Mouse (Mus musculus): ENCODE measurements around the gene Gpr84. TPM values are rescaled to one million over a fixed set of nuclear protein-coding genes. Genes with fewer than 3 reads are reported as not detected.

Gpr84 gene
- polyA plus RNA-seq, 1 experiment from 2014 or later: 0.34 TPM

DNA sequence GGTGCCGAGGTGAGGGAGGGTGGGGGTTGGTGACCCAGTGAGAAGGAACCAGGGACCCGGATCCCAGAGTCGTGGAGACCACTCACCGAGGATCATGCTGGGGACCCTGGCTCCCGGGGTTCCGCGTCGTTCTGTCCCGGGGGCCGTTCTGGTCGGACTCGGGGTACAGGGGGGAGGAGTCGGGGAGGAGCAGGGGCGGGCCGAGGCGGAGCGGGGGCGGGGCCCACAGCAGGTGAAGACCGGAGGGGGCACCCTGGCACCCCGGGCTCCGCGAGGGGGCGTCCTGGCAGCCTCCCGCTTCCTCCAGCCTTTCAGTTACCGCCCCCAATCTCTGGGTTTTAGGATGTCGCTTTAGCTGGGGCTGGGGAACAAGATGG lies 29.5 kb upstream of the Gpr84 start, which contains the start of gene Zfp385a:
Zfp385a (minus strand) TSS at position 133 of the 377 bp plus-strand sequence.
- no peak within 1 kb of the TSS for H3K27ac ChIP-seq (ENCODE audit: low read depth)
- peaks cover 11% of the 10 kb centered on the region for H3K36me3 ChIP-seq (ENCODE audit: control insufficient read depth, insufficient read depth, low read length)
- H3K4me1 ChIP-seq (replicated peaks; ENCODE audit: control insufficient read depth, insufficient read depth, low read length): 0 out of 2 replicates have a peak, but pooled peaks cover 7% of the 10 kb centered on the region
- H3K4me2 ChIP-seq (ENCODE audit: low read length): peak within 1 kb of the TSS; percentile 94
- no peaks in the 10 kb centered on the region for H3K9me3 ChIP-seq (ENCODE audit: control insufficient read depth, low read length)
- H3K27me3 ChIP-seq (replicated peaks; ENCODE audit: control insufficient read depth, insufficient read depth, low read length): peaks cover 34% of the 10 kb centered on the region
- 0% methylated on average over 26 of the region's 26 CpGs for WGBS
- DNase-seq (ENCODE audit: low spot score): peak; percentile 75
- H3K9ac ChIP-seq (ENCODE audit: low read length): peak within 1 kb of the TSS; percentile 20; the same call in 1 of the 2 replicates
- H3K4me3 ChIP-seq (ENCODE audit: low read depth, low read length): peak within 1 kb of the TSS; percentile 52
- peak; percentile 33; the same call in 1 of the 2 replicates for ATAC-seq (replicated peaks; ENCODE audit: low FRiP score, low TSS enrichment, low read depth)

DNA sequence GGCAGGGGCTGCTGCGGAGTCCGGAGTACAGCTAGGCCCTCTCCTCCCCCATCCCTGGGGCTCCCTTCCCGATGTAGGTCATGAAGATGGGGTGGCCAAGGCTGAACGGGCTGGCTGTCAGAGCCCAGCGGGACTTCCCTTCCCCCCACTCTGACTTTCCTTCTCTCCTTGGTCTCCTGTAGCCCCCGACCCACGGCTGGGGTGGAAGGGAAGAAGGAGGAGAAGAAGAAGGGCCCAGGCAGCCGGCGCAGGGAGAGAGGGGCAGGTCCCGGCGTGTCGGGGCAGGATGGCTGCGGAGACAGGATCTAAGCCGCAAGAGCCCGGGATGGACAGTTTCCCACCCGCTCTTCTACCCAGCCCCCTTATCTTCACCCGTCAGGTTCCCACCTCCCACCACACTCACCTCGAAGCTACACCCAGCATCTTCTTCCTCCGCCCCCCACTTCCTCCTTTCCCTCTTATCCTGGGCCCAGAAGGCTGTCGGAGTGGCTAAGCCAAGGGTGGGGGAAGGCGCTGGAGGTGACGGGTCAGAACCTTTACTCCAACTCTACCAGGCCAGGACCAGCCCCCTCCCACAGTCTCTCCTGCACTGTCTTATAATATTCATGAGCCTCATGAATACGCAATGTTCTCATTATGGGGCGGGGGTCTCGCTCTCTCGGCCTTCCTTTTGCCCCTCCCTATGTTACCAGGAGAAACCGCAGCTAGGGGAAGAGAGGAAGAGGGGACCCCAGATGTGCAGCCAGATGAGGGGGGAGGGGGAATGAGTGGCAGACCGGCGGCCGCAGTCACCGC lies 29.0 kb upstream of the Gpr84 start:
- peak overlapping the region; percentile 94 for H3K4me2 ChIP-seq (ENCODE audit: low read length)
- H3K27me3 ChIP-seq (replicated peaks; ENCODE audit: control insufficient read depth, insufficient read depth, low read length): peaks cover 34% of the 10 kb centered on the region
- WGBS: 4% methylated on average over 29 of the region's 31 CpGs
- DNase-seq (ENCODE audit: low spot score) (no peak), ATAC-seq (replicated peaks; ENCODE audit: low FRiP score, low TSS enrichment, low read depth) (peak; percentile 16)
- H3K4me3 ChIP-seq (ENCODE audit: low read depth, low read length): peak overlapping the region; percentile 52
- peaks cover 8% of the 10 kb centered on the region; the same call in 1 of the 2 replicates for H3K4me1 ChIP-seq (replicated peaks; ENCODE audit: control insufficient read depth, insufficient read depth, low read length)
- H3K36me3 ChIP-seq (ENCODE audit: control insufficient read depth, insufficient read depth, low read length): peaks cover 5% of the 10 kb centered on the region; the same call in 1 of the 2 replicates
- peak overlapping the region; percentile 20; the same call in 1 of the 2 replicates for H3K9ac ChIP-seq (ENCODE audit: low read length)
- H3K9me3 ChIP-seq (ENCODE audit: control insufficient read depth, low read length): no peaks in the 10 kb centered on the region
- no peak overlapping the region for H3K27ac ChIP-seq (ENCODE audit: low read depth)

DNA sequence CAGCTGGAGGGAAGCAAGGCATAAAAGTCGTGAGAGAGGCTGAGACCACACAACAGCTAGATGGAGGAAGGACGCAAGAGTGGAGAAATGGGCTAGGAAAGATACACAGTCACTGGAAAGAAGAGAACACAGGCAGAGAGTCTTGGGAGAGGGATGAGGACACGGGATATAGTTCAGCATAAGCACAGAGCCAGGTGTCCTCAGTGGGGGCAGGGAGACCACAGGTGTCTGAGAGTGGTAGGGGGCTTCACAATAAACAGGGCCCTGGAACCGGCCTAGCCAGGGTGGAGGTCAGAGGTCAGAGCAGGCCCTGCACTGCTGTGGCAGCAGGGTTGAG lies 28.4 kb upstream of the Gpr84 start:
- ATAC-seq (replicated peaks; ENCODE audit: low FRiP score, low TSS enrichment, low read depth): no peak
- WGBS: 51% methylated on average over 4 of the region's 4 CpGs
- peaks cover 34% of the 10 kb centered on the region for H3K27me3 ChIP-seq (replicated peaks; ENCODE audit: control insufficient read depth, insufficient read depth, low read length)
- H3K27ac ChIP-seq (ENCODE audit: low read depth): no peak overlapping the region
- no peak for DNase-seq (ENCODE audit: low spot score)
- no peaks in the 10 kb centered on the region for H3K36me3 ChIP-seq (ENCODE audit: control insufficient read depth, insufficient read depth, low read length)
- no peak overlapping the region for H3K4me3 ChIP-seq (ENCODE audit: low read depth, low read length)
- no peaks in the 10 kb centered on the region for H3K9me3 ChIP-seq (ENCODE audit: control insufficient read depth, low read length)
- H3K4me1 ChIP-seq (replicated peaks; ENCODE audit: control insufficient read depth, insufficient read depth, low read length): peaks cover 12% of the 10 kb centered on the region; the same call in 1 of the 2 replicates
- no peak overlapping the region for H3K9ac ChIP-seq (ENCODE audit: low read length)
- H3K4me2 ChIP-seq (ENCODE audit: low read length): peak overlapping the region; percentile 94

DNA sequence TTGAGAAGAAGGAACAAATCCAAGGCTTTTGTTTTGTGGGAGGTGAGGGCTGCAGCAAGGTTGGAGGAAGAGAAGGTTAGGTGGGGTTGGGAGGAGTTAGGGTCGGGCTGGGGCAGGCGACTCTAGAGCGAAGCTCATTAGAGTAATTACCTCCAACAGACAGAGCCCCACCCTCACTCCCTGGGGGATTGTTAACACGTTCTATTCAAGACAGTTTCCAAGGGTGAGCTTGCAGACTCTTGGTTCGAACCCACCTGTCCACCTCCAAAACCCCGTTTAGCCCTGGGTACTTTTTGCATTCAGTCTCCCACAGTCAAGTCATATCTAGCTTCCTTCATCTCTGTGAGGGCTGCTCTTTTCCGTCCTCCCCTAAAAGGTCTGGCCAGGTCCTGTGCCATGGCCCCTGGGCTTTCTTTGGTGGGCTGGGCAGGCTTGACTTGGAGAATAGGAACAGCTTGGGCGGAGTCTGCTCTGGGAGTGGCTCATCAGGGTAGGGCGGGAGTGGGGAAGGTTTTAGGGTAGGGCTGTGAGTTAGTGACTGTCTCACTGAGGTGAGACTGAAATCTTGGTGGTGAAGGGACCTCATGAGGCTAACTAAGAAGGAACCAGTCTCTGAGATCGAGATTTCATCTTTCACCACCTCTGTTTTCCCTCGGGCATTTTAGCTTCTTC lies 26.7 kb upstream of the Gpr84 start:
- Histone ChIP-seq H3K9ac (ENCODE audit: low read length) (no peak overlapping the region), H3K4me1 (replicated peaks; ENCODE audit: control insufficient read depth, insufficient read depth, low read length) (peaks cover 14% of the 10 kb centered on the region; the same call in 1 of the 2 replicates), H3K4me2 (ENCODE audit: low read length) (no peak overlapping the region), H3K9me3 (ENCODE audit: control insufficient read depth, low read length) (no peaks in the 10 kb centered on the region), H3K27ac (ENCODE audit: low read depth) (no peak overlapping the region), H3K36me3 (ENCODE audit: control insufficient read depth, insufficient read depth, low read length) (no peaks in the 10 kb centered on the region), H3K27me3 (replicated peaks; ENCODE audit: control insufficient read depth, insufficient read depth, low read length) (peaks cover 34% of the 10 kb centered on the region), H3K4me3 (ENCODE audit: low read depth, low read length) (no peak overlapping the region)
- DNase-seq (ENCODE audit: low spot score) (no peak), ATAC-seq (replicated peaks; ENCODE audit: low FRiP score, low TSS enrichment, low read depth) (no peak)
- WGBS: 23% methylated on average over 11 of the region's 11 CpGs

DNA sequence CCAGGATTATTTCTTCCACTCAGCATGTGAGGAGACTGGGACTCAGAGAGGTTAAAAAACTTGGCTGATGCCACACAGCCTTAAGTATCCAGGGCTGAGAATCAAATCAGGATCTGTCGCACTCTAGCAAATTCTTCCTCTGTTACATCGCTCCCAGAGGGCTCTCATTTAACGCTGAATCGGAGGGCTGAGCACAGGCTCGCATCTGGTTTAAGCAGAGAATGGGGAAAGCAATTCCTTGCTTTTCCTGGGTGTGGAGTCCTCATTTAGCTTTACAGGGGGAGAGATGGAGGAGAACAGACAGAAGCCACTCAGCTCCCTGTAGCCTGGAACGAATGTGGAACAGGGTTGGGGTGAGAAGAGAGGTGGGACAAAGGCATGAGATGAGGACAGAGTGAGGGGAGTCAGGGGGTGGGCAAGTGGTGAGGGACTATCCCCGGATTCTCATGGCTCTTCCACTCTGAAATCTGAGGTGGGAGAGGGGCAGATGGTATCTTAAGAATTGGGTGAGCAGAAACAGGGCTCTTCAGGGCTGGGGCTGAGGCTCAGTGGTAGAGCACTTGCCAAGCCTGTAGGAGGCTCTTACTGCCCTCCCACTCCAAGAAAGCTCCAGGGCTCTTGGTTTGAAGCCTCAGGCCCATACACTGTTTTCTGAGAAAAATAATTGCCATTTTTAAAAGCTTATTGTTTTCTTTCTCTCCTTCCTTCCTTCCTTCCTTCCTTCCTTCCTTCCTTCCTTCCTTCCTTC lies 25.2 kb upstream of the Gpr84 start:
- 35% methylated on average over 7 of the region's 7 CpGs for WGBS
- Histone ChIP-seq H3K27me3 (replicated peaks; ENCODE audit: control insufficient read depth, insufficient read depth, low read length) (peaks cover 23% of the 10 kb centered on the region), H3K27ac (ENCODE audit: low read depth) (no peak overlapping the region), H3K9me3 (ENCODE audit: control insufficient read depth, low read length) (no peaks in the 10 kb centered on the region), H3K4me3 (ENCODE audit: low read depth, low read length) (no peak overlapping the region), H3K4me1 (replicated peaks; ENCODE audit: control insufficient read depth, insufficient read depth, low read length) (peaks cover 14% of the 10 kb centered on the region; the same call in 1 of the 2 replicates), H3K4me2 (ENCODE audit: low read length) (no peak overlapping the region), H3K9ac (ENCODE audit: low read length) (no peak overlapping the region), H3K36me3 (ENCODE audit: control insufficient read depth, insufficient read depth, low read length) (no peaks in the 10 kb centered on the region)
- no peak for ATAC-seq (replicated peaks; ENCODE audit: low FRiP score, low TSS enrichment, low read depth)
- DNase-seq (ENCODE audit: low spot score): no peak

DNA sequence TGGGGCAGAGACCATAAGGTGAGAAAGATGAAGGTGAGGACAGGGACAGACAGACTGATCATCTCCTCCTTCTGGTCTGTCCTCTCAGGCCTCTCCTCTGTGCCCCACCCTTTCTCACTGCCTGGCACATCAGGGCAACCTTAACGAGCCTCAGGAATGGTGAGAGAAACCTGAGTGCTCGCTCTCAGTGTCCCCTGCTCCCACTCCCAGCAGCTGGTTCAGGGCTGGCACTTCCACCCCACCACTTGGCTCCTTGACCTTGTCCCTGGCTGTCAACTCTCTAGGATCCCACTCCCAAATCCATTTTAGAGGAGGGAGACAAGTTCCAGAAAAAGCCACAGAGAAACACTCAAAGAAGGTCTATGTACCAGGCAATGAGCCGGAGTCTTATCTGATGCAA lies 24.6 kb upstream of the Gpr84 start:
- Histone ChIP-seq H3K9me3 (ENCODE audit: control insufficient read depth, low read length) (no peaks in the 10 kb centered on the region), H3K4me3 (ENCODE audit: low read depth, low read length) (no peak overlapping the region), H3K4me2 (ENCODE audit: low read length) (no peak overlapping the region), H3K27me3 (replicated peaks; ENCODE audit: control insufficient read depth, insufficient read depth, low read length) (peaks cover 22% of the 10 kb centered on the region), H3K4me1 (replicated peaks; ENCODE audit: control insufficient read depth, insufficient read depth, low read length) (peaks cover 14% of the 10 kb centered on the region; the same call in 1 of the 2 replicates), H3K9ac (ENCODE audit: low read length) (no peak overlapping the region), H3K36me3 (ENCODE audit: control insufficient read depth, insufficient read depth, low read length) (no peaks in the 10 kb centered on the region), H3K27ac (ENCODE audit: low read depth) (no peak overlapping the region)
- ATAC-seq (replicated peaks; ENCODE audit: low FRiP score, low TSS enrichment, low read depth) (no peak), DNase-seq (ENCODE audit: low spot score) (no peak)
- 66% methylated on average over 3 of the region's 3 CpGs for WGBS

DNA sequence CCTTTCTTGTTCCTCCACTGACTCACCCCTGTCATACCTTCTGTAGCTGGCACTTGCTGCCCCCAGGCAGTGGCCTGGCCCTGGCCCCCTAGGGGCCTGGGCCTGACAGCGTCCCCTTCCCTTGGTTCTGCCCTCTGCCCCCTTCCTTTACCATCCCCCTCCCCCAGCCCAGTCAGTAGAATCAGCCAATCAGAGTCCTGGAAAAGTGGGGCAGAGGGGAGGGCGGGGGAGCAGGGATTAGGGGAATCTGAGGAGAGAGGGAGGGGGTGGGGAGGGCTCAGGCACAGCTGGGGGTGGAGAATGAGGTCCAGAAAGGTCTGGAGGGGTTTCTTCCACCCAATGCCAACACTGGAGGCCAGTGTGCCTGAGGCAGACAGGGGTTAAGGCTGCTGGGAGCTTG lies 23.8 kb upstream of the Gpr84 start:
- Histone ChIP-seq H3K4me1 (replicated peaks; ENCODE audit: control insufficient read depth, insufficient read depth, low read length) (peaks cover 14% of the 10 kb centered on the region; the same call in 1 of the 2 replicates), H3K27me3 (replicated peaks; ENCODE audit: control insufficient read depth, insufficient read depth, low read length) (peaks cover 16% of the 10 kb centered on the region), H3K4me2 (ENCODE audit: low read length) (no peak overlapping the region), H3K9me3 (ENCODE audit: control insufficient read depth, low read length) (no peaks in the 10 kb centered on the region), H3K4me3 (ENCODE audit: low read depth, low read length) (no peak overlapping the region), H3K27ac (ENCODE audit: low read depth) (no peak overlapping the region), H3K9ac (ENCODE audit: low read length) (no peak overlapping the region), H3K36me3 (ENCODE audit: control insufficient read depth, insufficient read depth, low read length) (no peaks in the 10 kb centered on the region)
- 26% methylated on average over 2 of the region's 2 CpGs for WGBS
- no peak for DNase-seq (ENCODE audit: low spot score)
- no peak for ATAC-seq (replicated peaks; ENCODE audit: low FRiP score, low TSS enrichment, low read depth)

DNA sequence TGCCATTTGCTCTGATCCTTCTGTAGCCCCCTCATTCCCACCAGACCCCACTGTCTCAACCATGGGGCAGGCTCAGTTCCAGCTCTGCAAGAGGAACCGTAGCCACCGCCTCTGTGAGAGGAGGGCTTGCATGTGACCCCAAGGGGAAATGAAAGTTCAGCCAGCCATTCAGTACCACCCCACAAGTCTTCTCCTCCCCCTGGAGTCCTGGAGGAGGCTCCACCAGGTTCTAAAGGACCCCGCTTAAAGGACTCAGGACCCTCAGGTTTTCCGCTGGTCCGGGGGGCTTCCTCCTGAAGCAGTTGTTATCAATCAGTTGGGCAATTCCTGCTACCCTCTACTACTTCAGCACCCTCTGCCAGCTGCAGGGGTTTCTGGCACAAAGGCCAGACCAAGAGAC lies 23.3 kb upstream of the Gpr84 start:
- H3K9ac ChIP-seq (ENCODE audit: low read length): no peak overlapping the region
- no peak for DNase-seq (ENCODE audit: low spot score)
- peaks cover 11% of the 10 kb centered on the region for H3K27me3 ChIP-seq (replicated peaks; ENCODE audit: control insufficient read depth, insufficient read depth, low read length)
- H3K36me3 ChIP-seq (ENCODE audit: control insufficient read depth, insufficient read depth, low read length): no peaks in the 10 kb centered on the region
- no peak overlapping the region for H3K4me2 ChIP-seq (ENCODE audit: low read length)
- peaks cover 14% of the 10 kb centered on the region; the same call in 1 of the 2 replicates for H3K4me1 ChIP-seq (replicated peaks; ENCODE audit: control insufficient read depth, insufficient read depth, low read length)
- H3K27ac ChIP-seq (ENCODE audit: low read depth): no peak overlapping the region
- no peak for ATAC-seq (replicated peaks; ENCODE audit: low FRiP score, low TSS enrichment, low read depth)
- 74% methylated on average over 5 of the region's 5 CpGs for WGBS
- no peaks in the 10 kb centered on the region for H3K9me3 ChIP-seq (ENCODE audit: control insufficient read depth, low read length)
- H3K4me3 ChIP-seq (ENCODE audit: low read depth, low read length): no peak overlapping the region
